Mouse (Mus musculus) neural tube, postnatal 0 days (tissue): ENCODE results near the gene Edil3. TPM values are rescaled to one million over a fixed set of nuclear protein-coding genes. Genes with fewer than 3 reads are reported as not detected.

Source experiments
- polyA plus RNA-seq: library from polyadenylated mRNA; unstranded; fragments of >200 nt; fragmentation: Nextera tagmentation; extraction: Ambion mirVana; gene quantifications from 2 replicates; pipeline ENCODE4 v1.2.1, GENCODE M21; 2015

Edil3 gene
- polyA plus RNA-seq, result 40.7 and 45.6 TPM in 2 replicates

DNA sequence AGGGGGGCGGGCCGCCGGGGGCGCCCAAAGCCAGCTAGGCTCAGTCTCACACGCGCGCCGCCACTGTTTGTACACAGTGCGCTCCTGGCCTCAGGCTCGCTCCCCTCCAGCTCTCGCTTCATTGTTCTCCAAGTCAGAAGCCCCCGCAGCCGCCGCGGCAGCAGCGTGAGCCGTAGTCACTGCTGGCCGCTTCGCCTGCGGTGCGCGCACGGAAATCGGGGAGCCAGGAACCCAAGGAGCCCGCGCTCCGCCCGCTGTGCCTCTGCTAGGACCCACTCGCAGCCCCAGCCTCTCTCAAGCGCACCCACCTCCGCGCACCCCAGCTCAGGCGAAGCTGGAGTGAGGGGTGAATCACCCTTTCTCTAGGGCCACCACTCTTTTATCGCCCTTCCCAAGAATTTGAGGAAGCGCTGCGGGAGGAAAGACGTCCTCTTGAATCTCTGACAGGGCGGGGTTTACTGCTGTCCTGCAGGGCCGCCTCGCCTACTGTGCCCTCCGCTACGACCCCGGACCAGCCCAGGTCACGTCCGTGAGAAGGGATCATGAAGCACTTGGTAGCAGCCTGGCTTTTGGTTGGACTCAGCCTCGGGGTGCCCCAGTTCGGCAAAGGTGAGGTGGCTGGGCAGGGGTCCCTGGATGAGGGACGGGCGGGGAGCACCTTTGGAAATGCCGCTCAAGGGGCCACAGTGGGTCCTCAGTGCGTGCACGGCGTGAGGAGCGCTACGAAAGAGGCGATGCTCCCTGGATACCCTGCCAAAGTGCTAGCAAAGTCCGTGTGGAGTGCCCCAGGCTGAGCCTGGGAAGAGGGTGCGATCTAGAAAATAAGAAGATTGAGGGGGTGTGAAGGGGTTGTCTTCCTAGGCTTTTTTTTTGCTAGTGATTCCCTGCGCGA is at the start of gene Edil3:
Gene Edil3 (plus strand): TSS at position 33 of the 892 bp plus-strand sequence.

